Mouse (Mus musculus) heart, adult 2 months (tissue): ENCODE measurements around the gene Slc35b2. TPM values are rescaled to one million over a fixed set of nuclear protein-coding genes. Genes with fewer than 3 reads are reported as not detected.

Experiments used
- DNase-seq, 2 experiments: peaks; one replicate each; pipeline ENCODE4 v3.0.0; 2021
- H3K27ac ChIP-seq: fragments of 200-600 bp; 2 replicates; pipeline ENCODE4 v1.8.1; 2022
- H3K27me3 ChIP-seq: fragments of 200-500 bp; 2 replicates; pipeline ENCODE4 v1.6.1; 2012; ENCODE audit warnings: mild to moderate bottlenecking, low read length, inconsistent platforms, mixed read lengths; ENCODE audit not compliant: control insufficient read depth, insufficient read depth
- H3K36me3 ChIP-seq: fragments of 200-500 bp; 2 replicates; pipeline ENCODE4 v1.6.1; 2012; ENCODE audit warnings: low read length, inconsistent platforms; ENCODE audit not compliant: control insufficient read depth, insufficient read depth
- H3K4me1 ChIP-seq: fragments of 200-500 bp; 2 replicates; pipeline ENCODE4 v1.6.1; 2011; ENCODE audit warnings: low read length; ENCODE audit not compliant: control insufficient read depth, insufficient read depth
- H3K4me3 ChIP-seq: fragments of 200-600 bp; 2 replicates; pipeline ENCODE4 v1.8.1; 2022
- H3K79me2 ChIP-seq: fragments of 200-500 bp; replicated peaks from 2 replicates; pipeline ENCODE4 v1.6.1; 2012; ENCODE audit warnings: mild to moderate bottlenecking, inconsistent platforms, low read length, moderate library complexity, mixed read lengths; ENCODE audit not compliant: control insufficient read depth, insufficient read depth
- H3K9ac ChIP-seq: fragments of 200-500 bp; 2 replicates; pipeline ENCODE4 v1.6.1; 2012; ENCODE audit warnings: low read depth, mild to moderate bottlenecking, control low read depth, inconsistent platforms, low read length, mixed read lengths
- CTCF ChIP-seq: fragments of 200-600 bp; IDR thresholded peaks from 2 replicates; pipeline ENCODE4 v1.8.1; 2022; ENCODE audit warnings: antibody characterized with exemption, mild to moderate bottlenecking, moderate library complexity
- EP300 ChIP-seq: fragments of 200-500 bp; IDR thresholded peaks from 2 replicates; pipeline ENCODE4 v1.6.1; 2011; ENCODE audit warnings: low read depth, low read length, control low read depth; ENCODE audit not compliant: insufficient read depth
- POLR2A ChIP-seq: fragments of 200-500 bp; IDR thresholded peaks from 2 replicates; pipeline ENCODE4 v1.6.1; 2011; ENCODE audit warnings: mild to moderate bottlenecking, low read depth, low read length, control low read depth; ENCODE audit not compliant: insufficient read depth
- WGBS: fragments of 180-500 bp; shearing (Covaris S2); methylation state at CpG from one replicate; pipeline ENCODE4 v1.1.7; 2018; 5-methylcytosine and 5-hydroxymethylcytosine counted together
- intact Hi-C: fragments of 180-260 bp; cut with DNase I; formaldehyde crosslinking; loops from one replicate; pipeline ENCODE4 v1.15.1; 2025
- polyA plus RNA-seq: library from polyadenylated mRNA; depleted of rRNA; stranded (reverse); fragments of >200 nt; gene quantifications from 2 replicates; pipeline ENCODE4 v1.2.3, GENCODE M21; 2012
- total RNA-seq, 2 experiments: library from RNA; stranded (reverse); gene quantifications; 2 replicates each; pipeline ENCODE4 v1.2.3; 2021

Gene Slc35b2
- total and polyA plus RNA-seq, 3 experiments = 23.4 to 45.1 (median 24.0) TPM

DNA sequence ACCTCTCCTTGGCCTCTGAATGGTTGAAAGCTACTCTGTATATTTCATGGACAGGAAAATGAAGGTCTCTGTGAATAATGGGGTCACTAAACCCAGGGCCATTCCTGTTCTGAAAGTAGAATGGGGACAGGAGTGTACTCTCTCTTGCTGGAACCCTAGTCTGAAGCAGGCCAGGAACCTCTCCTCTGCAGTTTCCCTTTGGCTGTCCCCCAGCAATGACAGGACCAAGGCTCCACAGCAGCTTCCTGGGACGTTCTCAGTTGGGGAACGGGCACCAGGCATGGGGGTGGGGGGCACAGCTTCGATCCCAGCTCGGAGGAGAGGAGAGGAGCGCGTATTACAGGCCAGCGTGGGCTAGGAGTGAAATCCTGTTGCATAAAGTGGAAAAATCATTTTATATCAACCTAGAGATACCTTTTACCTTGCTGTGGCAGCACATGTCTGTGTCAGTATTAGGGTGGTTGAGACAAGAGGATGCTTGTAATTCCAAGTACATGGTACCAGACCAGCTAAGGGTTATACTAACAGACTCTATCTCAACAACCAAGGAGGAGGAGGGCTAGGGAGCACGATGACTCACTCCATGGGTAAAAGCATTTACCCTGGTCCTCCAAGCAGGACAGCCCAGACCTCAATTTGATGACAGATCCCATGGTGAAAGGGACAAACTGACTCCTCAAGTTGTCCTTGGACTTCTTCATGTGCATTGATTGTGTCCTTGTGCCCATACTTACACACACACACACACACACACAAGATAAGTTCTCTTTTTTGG lies 11.6 kb downstream of the Slc35b2 start:
- H3K4me3 ChIP-seq = no peak overlapping the region
- intact Hi-C loops = no loop called here
- TF ChIP-seq CTCF = no peak
- TF ChIP-seq POLR2A = no peak
- TF ChIP-seq EP300 = no peak

DNA sequence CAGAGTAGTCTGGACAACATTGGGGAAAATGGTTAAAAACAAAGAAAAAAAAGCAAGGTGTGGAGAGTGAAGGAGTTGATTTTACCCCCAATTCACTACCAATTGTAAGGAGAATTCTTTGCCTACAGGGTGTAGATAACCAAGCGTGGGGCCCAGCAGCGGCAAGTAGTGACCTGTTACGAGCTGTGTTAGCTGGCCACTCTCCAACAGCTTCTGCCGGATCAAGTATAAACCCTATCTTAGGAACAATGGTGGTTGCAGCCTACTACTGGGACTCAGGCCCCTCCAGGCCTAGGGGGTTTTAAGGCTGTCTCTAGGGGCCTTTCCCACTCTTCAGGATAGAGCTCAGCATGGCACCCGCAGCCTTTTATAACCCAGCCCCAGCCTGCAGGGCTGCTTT lies 14.6 kb downstream of the Slc35b2 start:
- WGBS = 30% methylated on average over 5 of the region's 5 CpGs
- no peak overlapping the region for H3K4me3 ChIP-seq
- H3K27ac ChIP-seq = no peak overlapping the region; the same call in 1 of the 2 replicates
- no peaks in the 10 kb centered on the region for H3K27me3 ChIP-seq
- no peak for DNase-seq
- TF ChIP-seq EP300 = no peak
- no peak for TF ChIP-seq POLR2A
- TF ChIP-seq CTCF = no peak
- H3K9ac ChIP-seq = no peak overlapping the region
- intact Hi-C loops = no loop called here
- no peaks in the 10 kb centered on the region for H3K79me2 ChIP-seq
- H3K36me3 ChIP-seq = no peaks in the 10 kb centered on the region
- peaks cover 12% of the 10 kb centered on the region for H3K4me1 ChIP-seq

More for the DNA sequence above, 11.6 kb downstream of the Slc35b2 start:
- H3K9ac ChIP-seq = no peak overlapping the region
- peaks cover 6% of the 10 kb centered on the region for H3K36me3 ChIP-seq
- DNase-seq = no peak
- H3K79me2 ChIP-seq = no peaks in the 10 kb centered on the region
- peak overlapping the region; percentile 33; the same call in 1 of the 2 replicates for H3K27ac ChIP-seq
- H3K27me3 ChIP-seq = no peaks in the 10 kb centered on the region
- WGBS = 91% methylated on average over 8 of the region's 8 CpGs
- H3K4me1 ChIP-seq = peaks cover 4% of the 10 kb centered on the region

DNA sequence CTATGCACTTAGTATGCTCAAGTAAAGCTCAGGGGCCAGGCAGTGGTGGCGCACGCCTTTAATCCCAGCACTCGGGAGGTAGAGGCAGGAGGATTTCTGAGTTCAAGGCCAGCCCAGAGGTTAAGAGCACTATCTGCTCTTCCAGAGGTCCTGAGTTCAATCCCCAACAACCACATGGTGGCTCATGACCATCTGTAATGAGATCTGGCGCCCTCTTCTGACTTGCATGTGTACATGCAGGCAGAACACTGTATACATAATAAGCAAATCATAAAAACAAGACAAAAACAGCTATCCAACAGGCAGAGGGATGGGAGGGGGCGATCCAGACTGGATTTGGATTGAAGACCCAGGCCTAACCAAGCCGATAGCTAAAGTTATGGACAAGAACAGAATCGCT lies 15.2 kb downstream of the Slc35b2 start:
- peak in 1 of 2 experiments; percentile 26 for DNase-seq
- Histone ChIP-seq H3K4me1 (peaks cover 15% of the 10 kb centered on the region), H3K27me3 (no peaks in the 10 kb centered on the region), H3K4me3 (no peak overlapping the region), H3K27ac (no peak overlapping the region; the same call in 1 of the 2 replicates), H3K36me3 (peaks cover under 1% of the 10 kb centered on the region; the same call in 1 of the 2 replicates), H3K79me2 (no peaks in the 10 kb centered on the region), H3K9ac (no peak overlapping the region)
- intact Hi-C loops = no loop called here
- TF ChIP-seq CTCF = peak; percentile 70
- TF ChIP-seq EP300 = no peak
- WGBS = 78% methylated on average over 7 of the region's 7 CpGs

DNA sequence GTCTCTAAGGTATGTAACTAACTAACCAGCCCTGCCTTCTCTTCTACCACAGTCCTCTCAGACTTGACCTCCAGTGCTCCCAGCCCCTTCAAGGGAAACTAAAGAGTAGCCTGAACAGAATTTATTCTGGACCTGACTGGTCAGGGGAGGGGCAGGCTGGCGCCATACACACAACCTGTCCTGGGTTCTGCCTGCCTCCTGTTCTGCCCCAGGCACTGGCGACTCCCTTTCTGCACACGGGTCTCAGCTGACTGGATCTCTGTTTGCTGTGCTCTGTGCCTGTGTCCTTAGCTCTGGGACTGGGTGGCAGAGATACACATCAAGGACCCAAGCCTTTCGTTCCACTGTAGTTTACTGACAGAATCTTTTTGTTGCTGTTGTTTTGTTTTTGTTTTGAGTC lies 15.9 kb downstream of the Slc35b2 start:
- TF ChIP-seq CTCF (no peak), EP300 (no peak), POLR2A (no peak)
- WGBS = 94% methylated on average over 4 of the region's 4 CpGs
- Histone ChIP-seq H3K27ac (no peak overlapping the region), H3K9ac (no peak overlapping the region), H3K79me2 (no peaks in the 10 kb centered on the region), H3K27me3 (no peaks in the 10 kb centered on the region), H3K4me1 (peaks cover 16% of the 10 kb centered on the region), H3K4me3 (no peak overlapping the region), H3K36me3 (peaks cover 4% of the 10 kb centered on the region; the same call in 1 of the 2 replicates)
- intact Hi-C loops = no loop called here
- peak in 1 of 2 experiments; percentile 16 for DNase-seq

DNA sequence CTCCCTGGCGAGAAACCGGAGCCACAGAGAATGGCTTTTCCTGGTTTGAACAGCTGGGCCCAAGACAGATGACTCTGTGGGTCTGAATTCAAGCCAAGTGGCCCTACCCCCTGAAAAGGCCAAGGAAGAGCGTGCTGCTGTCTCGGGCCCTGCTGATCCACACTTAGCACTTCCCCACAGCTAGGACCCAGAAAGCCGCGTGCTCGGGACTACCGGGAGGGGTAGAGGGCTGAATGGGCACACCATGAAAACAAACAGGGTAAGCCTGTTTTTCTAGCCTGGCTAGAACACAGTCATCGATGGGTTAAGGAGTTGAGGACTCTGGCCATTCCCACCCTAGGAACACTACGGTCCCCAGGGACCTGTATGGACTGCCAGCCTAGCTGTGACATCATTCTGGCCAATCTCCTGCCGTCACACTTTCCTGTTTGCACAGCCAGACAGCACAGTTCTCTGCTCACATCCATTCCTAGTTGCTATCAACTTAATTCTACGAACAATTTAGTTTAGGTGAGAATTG lies 17.3 kb downstream of the Slc35b2 start:
- Histone ChIP-seq H3K27ac (peak overlapping the region; percentile 76), H3K4me3 (0 out of 2 replicates have a peak overlapping the region, but pooled peaks have one; percentile 3)
- peak; percentile 17; the same call in 1 of the 2 replicates for TF ChIP-seq POLR2A
- TF ChIP-seq CTCF = no peak
- TF ChIP-seq EP300 = 0 out of 2 replicates have a peak, but pooled peaks have one; percentile 5

More for the DNA sequence above, 17.3 kb downstream of the Slc35b2 start:
- Histone ChIP-seq H3K9ac (no peak overlapping the region; the same call in 1 of the 2 replicates), H3K27me3 (no peaks in the 10 kb centered on the region), H3K4me1 (peaks cover 29% of the 10 kb centered on the region), H3K79me2 (no peaks in the 10 kb centered on the region), H3K36me3 (peaks cover 9% of the 10 kb centered on the region; the same call in 1 of the 2 replicates)
- DNase-seq = peak; percentile 58 to 59
- WGBS = 20% methylated on average over 12 of the region's 12 CpGs
- intact Hi-C loops = loop anchor here (1.0 to 10.0 kb wide), 5 partner anchors 48 to 574 kb away; partner anchors contain the start of gene Mad2l1bp
